Mouse (Mus musculus) R1 (cell line): ENCODE data around the gene Btk.

Source experiments
- DNase-seq: peaks from one replicate; pipeline ENCODE4 v3.0.0-alpha.2; 2018; ENCODE audit warnings: low read depth, low spot score

The Btk gene

DNA sequence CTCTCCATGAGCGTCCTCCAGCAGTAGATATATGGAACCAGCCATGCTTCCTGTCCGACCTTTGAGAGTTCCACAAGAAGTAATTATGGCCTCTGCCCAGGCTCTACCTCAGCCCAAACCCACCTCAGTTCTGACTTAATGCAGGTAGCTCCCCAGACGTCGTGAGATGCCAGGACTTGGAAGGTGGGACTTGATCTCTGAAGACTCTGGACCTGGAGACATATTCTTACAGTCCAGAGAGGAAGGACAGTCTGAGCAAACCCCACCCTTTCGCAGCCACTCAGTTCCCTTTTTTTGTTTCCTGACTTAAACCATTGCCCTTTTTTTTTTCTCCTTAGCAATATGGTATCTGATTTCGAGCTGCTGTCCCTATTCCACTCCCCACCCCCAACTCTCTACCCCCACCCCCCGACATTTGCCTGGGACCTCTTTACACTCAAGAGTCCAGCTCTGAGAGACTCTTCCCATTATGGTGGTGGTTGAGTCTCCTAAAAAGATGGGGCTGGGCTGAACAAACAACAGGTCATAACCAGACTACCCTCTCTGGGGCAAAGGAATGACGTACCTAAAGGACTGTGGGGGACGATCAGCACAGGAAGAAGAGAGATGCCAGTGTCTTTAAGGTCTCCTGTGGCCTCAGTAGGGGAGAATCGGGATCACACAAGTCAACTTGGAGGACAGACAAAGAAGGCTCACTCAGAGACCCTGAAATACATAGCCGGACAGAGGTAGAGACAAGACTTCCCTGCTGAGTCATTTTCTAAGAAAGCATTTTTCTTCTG lies at the start of gene Btk:
TSS of gene Btk (minus strand) at position 683 of the 782 bp plus-strand sequence.
- DNase-seq, result no peak

DNA sequence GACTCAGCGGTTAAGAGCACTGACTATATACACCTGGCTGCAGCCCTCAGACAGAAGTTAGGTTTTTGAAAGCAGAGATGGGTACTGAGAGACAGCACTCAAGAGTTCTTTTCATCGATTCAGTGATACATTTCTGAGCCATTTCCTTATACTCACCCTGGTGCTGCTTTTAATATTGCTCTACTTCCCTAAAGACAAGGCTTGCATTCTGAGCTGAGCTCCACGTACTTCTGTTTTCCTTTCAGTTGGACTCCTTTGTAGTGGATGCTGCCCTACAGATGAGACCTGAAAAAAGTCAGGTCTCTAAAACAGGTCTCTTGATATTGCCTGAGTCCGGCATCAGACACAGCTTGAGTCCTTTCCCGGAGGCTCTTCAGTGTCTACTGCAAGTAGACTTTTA lies 49.3 kb upstream of the Btk start:
- no peak for DNase-seq

DNA sequence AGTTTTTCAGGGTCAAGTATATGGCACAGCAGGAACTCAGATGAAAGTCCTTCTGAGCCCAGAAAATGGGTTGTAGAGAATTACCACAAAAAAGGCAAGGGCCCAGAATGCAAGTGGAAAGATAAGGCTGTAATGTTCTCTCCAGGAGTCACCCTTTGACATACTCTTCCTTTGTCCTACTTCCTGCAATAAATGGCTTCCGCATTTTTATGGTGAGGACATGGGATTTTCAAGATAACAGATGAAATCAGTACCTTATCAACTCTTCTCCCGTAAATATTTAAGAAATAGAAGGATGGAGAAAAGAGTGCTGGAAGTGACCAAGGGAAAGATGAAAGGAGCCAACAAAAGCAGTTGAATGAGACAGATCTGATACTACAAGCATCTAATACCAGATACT lies 44.8 kb upstream of the Btk start:
- no peak for DNase-seq

DNA sequence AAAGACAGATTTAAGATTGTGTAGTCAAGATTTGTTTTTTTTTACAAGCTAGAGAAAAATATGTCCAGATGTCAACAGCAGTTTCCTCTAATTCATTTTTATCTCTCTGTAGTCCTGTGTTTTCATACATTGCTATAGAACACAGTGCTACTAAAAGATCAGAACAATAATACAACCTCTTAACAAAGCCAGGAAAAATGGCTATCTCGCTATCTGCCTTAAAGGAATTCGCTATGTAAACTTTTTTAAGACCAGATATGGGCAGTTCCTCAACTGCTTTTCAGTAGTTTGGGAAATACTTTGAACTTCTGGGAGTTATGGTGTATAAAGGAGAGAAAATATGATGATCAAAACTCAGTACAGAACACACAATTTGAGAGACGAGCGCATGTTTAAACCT lies 40.0 kb upstream of the Btk start:
- no peak for DNase-seq

DNA sequence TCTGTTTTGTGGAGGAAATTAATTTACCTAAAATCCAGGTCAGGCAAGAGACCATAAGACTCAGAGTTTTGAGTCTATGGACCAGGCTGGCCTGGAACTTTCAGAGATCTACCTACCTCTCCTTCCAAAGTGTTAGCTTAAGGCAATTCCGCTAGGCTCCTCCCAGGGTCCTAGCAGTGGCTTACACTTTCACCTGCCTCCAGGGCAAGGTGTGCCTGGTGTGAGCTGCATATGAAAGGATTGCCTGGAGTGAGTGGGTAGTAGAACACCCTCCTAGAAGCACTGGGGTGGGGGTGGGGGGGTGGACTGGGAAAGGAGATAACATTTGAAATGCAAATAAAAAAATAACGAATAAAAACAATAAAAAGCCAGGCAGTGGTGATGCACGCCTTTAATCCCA lies 38.3 kb upstream of the Btk start:
- peak; percentile 60 for DNase-seq

DNA sequence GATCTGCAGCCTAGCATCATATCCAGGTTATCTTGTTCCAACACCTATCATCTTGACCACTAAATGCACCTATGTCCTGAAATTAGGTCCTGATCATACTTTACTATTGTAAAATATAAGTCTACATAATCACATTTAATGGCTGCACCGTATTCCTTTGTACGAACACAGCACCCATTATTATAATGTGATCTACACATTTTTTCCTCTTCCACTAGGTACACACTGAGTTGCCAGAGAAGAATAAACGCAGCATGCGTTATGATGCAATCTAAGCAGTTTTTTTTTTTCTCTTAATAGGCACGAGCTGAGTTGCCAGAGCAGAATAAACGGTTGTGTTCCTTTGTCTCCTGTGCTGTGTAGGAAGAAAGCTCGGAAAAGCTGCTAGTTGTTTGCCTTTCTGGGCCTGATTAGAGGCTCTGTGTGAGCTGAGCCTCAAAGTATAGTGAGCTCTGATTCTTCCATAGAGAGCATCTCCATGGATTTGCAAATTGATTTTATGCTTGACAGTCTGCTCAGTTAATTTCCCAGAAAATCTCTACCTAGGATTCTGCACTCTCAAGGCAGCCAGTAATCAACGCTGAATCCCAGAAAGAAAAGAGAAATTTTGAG lies 37.0 kb upstream of the Btk start:
- no peak for DNase-seq

DNA sequence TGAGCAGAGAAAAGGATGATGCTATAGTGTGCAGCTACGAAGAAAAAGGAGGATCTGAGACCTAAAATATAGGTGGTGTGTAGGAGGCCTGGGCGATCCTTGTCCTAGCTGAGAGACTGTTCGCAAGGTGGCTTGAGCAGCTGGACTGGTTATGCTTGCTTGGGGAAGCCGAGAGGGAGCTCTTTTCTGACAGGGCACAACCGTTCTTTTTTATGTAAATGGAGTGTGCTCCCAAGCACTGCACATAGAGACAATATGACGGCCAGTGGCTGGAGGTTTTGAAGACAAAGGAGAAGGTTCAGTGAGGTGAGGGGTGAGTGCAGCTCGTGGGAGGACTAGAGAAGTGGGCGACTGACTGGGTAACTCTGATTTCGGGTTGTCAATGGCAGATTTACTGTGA lies 36.3 kb upstream of the Btk start:
- DNase-seq, result peak; percentile 35

DNA sequence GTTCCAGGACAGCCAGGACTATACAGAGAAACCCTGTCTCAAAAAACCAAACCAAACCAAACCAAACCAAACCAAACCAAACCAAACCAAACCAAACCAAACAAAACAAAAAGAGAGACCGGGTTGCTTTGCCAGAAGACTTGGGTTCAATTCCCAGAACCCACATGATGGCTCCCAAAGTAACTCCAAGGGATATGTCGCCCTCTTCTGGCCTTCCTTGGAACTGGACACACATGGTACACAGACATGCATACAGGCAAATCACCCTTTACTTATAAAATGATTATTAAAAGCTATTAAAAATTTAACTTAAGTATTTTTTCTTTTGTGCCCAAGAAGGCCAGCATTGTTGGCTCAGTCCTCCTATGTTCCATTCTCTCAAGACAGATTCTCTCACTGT lies 30.9 kb upstream of the Btk start:
- peak; percentile 62 for DNase-seq

DNA sequence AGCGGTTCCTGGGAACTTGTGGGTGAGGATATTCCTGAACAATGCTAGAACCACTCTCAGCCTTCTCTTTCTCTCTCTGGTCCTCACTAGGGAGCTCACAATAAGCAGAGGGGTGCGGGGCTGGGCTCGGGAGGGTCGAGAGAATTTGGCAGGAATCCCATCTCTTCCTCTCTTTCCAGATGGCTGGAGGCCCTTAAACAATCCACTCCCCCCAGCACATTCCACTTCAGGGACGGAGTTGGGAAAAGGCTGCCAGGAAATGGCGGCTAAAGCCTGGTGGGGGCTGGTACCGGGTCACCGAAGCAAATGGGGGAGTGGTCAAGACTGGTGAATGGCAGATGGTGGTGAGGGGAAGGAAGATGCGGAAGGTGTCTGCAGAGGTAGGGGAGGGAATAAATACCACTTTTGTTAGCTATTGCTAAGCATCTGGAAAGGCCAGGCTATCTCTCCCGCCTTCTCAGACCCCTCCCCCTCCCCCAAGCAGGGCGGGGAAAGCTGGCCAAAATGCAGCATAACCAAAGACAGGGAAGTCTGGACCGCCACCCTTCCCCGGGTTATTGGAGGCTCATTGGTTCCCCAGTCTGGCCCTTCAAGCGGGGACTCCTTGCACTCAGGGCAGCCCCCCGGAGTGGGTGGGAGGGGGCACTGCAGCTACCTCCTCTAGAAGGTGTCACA lies 29.1 kb upstream of the Btk start:
- DNase-seq, result peak; percentile 93

DNA sequence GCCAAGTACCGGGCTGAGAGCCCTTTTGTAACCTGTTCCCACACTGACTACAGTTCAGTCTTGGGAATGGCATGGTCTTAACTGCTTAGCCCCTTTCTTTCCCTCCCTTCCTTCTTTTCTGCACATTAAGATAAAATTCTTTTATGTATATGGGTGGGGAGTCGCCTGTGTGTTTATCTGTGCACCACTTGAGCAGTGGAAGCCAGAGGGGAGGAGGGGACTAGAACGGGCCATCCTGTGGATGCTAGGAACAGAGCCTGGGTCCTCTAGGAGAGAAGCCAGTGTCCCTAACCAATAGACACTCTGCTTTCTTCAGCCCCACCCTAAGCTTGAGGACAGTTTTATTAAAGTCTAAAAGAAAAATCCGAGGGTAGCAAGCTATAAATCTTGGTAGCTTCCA lies 27.6 kb upstream of the Btk start:
- no peak for DNase-seq

DNA sequence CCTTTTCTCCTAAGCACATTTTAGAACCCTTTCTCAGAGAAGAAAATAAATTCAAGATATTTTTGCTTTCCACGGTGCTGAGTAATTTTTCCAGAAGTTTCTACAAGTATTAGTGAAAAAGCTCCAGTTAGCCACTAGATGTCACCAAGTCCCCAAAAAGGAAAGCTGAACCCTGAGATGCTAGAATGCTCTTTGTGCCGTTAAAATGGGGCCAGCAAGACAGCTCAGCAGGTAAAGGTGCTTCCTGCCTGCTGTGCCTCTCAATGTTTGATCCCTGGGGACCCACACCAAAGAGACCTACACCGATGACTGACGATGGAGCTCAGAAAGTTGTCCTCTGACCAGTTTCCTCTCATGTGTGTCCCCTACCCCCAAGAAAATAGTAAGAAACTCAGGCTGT lies 26.1 kb upstream of the Btk start:
- peak; percentile 32 for DNase-seq

DNA sequence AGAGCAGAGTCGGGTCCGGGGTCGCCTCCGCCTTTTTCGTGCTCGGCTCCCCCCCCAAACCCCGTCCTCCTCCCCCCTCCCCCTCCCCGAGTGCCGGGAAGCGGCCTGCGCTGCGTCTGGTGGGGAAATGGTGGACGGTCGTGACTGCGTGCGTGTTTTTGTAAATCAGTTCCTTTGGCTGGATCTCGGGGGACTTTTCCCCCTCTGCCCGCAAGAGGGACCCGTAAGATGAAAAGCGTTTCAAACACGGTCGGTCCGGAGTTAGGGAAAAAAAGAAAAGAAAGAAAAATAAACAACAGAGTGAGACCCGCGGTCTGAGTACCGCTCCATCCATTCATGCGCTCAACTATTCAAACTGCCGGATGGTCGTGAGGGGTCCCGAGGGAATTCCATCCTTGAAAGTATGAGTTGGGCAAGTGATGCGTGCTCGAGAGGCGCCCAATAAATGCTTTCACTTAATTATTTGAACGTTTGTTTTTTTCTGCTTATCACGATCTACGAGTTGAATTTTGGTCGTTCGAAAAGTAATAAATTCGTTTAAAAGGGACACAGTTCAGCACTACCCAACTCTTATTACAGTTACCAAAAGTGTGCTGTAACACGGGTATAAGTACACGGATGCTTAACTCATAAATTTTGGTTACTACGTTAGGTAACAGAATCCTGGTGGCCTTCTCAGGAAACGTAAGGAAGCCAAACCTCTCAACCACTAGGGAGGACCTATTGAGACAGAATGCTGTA lies 18.2 kb upstream of the Btk start:
- peak; percentile 53 for DNase-seq

DNA sequence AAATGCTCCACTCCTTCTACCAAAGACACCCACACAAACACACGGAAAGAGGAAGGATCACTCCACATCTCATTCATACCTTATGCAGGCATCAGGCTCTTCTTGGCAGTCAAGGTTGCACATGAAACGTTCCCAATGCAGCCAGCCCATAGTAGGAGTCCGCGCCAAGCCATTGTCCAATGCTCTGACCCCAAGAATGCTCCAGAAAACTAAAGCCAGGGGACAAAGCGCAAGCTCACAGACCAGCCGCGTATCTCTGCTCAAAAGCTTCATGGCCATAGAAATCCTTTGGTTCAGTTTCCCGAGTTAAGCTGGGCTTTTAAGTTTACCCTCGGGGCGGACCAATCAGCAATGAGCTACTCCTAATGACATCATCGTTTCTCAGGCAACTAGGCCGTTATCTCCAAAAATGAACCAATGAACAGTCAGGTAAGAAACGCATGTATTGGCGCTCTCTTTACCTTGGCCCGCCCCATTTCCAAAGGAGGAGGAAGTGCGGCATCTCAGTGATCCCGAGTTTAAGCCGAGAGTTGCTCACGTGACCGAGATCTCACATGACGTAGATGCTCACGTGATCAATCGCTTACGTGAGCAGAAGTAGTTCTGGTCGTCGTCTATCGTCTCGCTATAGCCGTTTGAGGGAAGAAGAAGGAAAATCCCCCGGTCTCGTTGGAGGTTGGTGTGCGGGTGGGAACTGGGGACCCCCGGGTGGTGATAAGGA lies 17.4 kb upstream of the Btk start, which contains the start of the genes Gla and Hnrnph2:
TSS of gene Gla (minus strand) at position 467 of the 721 bp plus-strand sequence.
TSS of gene Hnrnph2 (plus strand) at position 521 of the 721 bp plus-strand sequence.
- peak; percentile 98 for DNase-seq

DNA sequence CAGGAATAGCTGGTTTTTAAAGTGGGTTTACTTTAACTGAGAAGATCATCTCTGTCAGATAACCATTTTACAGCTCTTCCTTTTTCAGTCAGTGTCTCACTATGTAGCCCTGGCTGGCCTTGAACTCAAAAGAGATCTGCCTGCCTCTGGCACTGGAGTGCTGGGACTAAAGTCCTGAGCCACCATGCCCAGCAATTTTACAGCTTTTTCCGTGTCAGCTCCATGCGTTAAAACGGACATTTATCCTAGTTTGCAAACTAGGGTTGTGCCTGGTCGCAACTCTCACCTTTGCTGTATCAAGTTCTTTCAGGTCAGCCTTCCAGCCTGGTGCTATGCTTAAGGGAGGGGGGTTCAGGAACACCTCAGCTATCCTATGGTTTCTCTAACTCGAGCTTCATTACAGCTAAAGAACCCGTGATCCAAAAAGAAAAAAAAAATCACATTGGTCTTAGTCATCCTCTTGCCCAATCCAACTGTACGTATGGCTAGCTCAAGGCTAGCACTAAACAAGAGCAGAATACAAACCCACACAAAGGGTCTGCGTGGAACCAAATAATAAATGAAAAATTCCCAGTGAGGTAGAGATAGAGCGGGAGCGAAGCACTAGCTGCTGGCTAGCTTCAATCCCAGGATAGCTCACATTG lies 16.7 kb upstream of the Btk start:
- no peak for DNase-seq

DNA sequence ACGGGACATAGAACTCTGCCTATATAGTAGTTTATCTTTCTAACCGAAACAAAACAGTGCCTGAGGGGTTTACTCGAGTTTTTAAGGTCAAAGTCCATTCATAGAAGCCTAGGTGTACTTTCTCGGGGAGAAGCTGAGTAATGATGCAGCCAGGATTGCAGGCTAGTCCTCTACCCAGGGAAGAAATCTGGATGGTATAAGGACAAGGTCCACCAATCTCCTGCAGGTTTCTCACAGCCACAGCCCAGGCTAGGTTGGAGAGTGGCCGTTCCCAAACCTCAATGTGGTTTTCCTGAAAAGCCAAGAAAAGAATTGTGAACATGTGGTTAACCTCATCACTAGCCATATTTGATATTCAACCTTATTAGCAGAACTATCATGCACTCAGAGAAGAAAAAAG lies 6.5 kb upstream of the Btk start:
- DNase-seq, result no peak

DNA sequence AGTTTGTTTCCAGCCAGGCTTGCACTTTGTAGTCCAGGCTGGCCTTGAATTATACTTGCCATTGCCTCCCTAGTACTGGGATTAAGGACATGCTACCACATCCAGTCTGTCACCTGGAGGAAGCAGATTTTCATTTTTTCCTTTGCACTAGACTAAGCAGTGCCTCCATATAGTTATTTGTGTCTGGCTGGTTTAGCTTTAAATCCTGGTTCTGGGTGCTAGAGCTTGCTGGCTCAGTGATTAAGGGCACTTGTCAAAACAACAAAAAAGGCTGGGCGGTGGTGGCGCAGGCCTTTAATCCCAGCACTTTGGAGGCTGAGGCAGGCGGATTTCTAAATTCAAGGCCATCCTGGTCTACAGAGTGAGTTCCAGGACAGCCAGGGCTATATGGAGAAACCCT lies 5.6 kb upstream of the Btk start:
- no peak for DNase-seq

DNA sequence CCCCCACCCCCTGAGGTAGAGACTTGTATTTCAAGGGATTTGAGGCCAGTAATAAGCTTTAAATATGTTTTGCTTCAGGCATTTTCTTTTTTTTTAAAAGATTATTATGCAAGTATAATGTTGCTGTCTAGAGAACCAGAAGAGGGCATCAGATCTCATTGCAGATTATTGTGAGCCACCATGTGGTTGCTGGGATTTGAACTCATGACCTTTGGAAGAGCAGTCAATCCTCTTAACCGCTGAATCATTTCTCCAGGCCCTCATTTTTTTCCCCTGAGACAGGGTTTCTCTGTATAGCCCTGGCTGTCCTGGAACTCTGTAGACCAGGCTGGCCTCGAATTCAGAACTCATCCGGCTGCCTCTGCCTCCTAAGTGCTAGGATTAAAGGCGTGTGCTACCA lies 4.9 kb upstream of the Btk start:
- DNase-seq, result peak; percentile 9

DNA sequence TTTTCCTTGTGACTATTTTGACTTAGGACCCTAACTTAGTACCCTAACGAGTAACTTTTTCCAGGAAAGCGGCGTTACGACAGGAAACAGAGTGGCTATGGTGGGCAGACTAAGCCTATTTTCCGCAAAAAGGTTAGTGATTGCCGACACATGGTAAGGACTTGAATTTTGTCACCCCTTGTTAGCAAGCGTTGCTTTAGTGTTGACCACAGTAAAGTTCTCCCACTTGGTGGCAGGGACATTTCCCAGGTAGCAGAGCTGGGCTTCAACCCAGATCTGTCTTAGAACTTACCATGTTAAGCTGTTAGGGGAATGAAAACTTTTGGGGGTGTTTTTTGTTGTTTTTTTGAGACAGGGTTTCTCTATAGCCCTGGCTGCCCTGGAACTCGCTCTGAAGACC lies 3.1 kb upstream of the Btk start:
- DNase-seq, result no peak

DNA sequence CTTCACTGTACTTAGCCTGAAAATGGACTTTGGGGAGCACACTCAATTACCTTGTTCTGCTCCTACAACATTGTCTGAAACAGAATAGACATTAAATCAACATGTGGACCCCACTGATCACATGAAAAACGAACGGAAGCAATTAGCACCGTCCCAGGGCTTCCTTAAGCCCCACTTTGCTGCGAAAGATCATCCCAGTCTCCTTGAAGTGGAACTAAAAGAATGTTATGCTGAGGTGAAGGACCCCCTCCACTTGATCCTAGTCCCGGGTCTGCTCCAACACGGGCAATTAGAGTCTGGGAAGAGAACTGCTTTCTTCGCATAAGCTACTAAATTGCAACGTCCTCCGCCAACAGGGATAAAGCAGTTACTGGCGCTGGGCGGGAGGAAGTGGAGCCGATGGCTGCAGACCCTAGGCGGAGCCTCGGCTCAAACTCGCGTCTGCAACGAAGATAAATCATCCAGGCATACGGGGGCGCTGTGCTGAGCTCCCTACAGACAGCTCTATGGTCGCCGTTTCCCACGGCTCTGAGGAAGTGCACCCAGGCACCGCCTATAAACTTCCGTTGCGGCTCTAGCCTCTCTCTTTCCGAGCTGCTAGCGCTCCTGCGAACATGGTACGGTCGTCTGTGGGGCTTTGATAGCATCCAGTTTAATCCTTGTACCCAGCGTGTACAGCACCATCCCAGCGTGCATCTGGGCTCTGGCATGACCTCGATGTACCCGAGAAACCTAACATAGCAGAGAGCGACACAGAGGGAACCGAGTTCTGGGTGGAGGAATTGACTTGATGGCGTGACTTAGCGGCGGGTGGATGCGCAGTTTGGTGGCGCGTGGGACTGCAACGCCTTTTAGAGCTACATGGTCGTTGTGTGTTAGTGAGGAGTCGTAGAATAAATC lies 2.0 kb upstream of the Btk start, which contains the start of gene Rpl36a:
TSS of gene Rpl36a (plus strand) at position 552 of the 900 bp plus-strand sequence.
- peak; percentile 93 for DNase-seq

DNA sequence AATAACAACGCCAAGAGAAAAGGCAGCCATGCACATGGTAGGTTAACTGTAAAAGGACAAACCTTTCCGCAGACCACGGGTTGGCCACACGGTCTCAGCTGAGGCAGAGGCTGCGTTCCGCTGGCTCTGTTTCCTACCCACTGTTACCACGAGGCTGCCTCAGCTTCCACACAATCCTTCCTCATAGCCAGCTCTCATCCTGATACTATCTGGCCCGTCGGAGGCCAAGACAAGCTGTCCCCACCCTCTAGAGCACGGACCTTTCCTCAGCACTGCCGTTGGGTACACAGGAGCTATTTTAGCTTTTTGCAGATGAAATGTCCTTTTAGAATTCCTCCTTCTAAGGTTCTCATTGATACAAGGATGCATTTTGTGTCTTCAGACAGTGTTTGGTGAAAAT lies 1.1 kb downstream of the Btk start:
- DNase-seq, result no peak
